Mouse (Mus musculus): ENCODE results near the gene Kcnk5. TPM values are rescaled to one million over a fixed set of nuclear protein-coding genes. Genes with fewer than 3 reads are reported as not detected.
A peak's percentile ranks its signal among the peaks of the same experiment; 100 is the strongest.

Kcnk5 gene
- polyA plus RNA-seq, 1 experiment = 4.3 TPM

DNA sequence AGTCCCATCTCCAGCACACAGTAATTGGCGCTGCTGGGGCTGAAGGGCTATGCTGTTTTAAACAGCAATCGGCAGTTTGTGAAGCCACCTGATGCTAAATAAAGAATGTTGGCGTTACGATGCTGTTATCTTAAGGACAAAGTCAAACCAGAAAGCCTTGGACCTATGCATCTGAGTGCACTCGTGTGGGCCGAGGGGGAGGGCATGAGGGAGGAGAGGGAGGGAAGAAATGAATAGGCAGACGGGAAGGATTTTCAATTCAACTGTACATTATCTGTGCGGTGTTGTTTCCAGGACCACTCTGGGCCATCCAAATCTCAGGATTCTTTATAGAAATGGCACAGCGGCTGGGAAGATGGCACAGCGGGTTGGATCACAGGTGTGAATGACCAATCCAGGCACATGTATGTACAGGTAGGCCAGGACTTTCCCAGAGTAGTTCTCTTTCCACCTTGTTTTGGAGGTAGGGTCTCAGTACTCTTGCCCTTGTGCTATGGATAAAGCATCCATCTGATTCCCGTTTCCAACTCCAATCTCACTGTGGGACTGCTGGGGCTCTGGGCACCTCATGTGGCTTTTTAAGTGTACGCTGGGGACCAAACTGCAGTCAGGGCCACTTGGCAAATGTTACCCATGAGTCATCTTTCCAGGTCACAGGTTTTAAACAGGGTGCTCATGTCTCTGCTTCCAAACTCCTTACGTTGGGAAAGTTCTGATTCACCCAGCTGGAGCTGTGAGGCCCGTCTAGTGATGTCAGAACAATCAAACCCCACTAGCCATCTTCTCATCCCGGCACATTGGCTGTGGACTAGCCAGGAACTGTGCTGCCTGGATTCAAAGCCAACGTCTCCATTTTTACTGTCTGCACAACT lies 42.9 kb downstream of the Kcnk5 start, which contains the start of gene Saysd1:
Gene Saysd1, minus strand, starts transcription at position 51 of the 872 bp plus-strand sequence.
- TF ChIP-seq POLR2A (IDR thresholded peaks at IDR 0.05; ENCODE audit: borderline replicate concordance, extremely low read depth, low read depth, low read length) (no peak), CTCF (IDR thresholded peaks at IDR 0.05; ENCODE audit: insufficient read depth, low read length) (no peak)
- no peak within 1 kb of the TSS for H3K4me3 ChIP-seq (replicated peaks; ENCODE audit: extremely low read depth, low read depth, low read length)
- no peak for DNase-seq
- 86% methylated on average over 16 of the region's 16 CpGs for WGBS
- H3K4me1 ChIP-seq (ENCODE audit: control insufficient read depth, insufficient read depth, low read length) = no peaks in the 10 kb centered on the region

DNA sequence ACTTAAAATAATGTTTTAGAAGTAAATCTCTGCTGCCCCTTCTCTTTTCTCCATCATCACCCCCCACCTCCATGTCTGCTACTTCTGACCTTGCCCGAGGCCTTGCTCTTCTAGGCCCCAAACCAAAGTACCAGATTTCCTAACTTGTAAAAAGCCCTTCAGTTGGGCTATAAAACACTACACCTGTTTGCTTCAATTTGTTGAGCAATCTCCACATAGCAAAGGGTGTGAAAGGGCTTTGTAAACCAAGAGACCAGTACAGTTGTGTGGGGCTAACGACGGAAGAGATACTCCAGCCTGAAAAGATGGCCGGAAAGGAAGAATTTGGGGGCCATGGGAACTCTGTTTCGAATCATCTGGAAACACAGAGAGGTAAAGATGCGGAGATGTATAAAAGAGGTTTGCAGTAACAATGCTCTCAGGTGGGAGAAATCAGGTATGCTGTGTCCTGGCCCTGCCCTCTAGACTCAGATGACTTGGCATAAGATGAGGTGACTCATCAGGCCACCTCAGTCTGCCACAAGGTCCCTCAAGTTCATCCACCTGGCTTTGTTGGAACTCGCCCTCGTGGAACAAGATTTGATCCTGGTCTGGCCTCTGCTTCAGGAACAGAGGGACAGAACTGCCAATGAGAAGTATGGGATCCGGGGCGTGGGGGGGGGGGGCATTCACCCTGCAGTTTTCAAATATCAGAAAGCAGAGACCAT lies 46.5 kb downstream of the Kcnk5 start:
- WGBS = 79% methylated on average over 10 of the region's 10 CpGs
- no peak overlapping the region for H3K4me3 ChIP-seq (replicated peaks; ENCODE audit: extremely low read depth, low read depth, low read length)
- peak; percentile 18 for DNase-seq
- no peaks in the 10 kb centered on the region for H3K4me1 ChIP-seq (ENCODE audit: control insufficient read depth, insufficient read depth, low read length)
- TF ChIP-seq CTCF (IDR thresholded peaks at IDR 0.05; ENCODE audit: insufficient read depth, low read length) = no peak
- TF ChIP-seq POLR2A (IDR thresholded peaks at IDR 0.05; ENCODE audit: borderline replicate concordance, extremely low read depth, low read depth, low read length) = no peak

DNA sequence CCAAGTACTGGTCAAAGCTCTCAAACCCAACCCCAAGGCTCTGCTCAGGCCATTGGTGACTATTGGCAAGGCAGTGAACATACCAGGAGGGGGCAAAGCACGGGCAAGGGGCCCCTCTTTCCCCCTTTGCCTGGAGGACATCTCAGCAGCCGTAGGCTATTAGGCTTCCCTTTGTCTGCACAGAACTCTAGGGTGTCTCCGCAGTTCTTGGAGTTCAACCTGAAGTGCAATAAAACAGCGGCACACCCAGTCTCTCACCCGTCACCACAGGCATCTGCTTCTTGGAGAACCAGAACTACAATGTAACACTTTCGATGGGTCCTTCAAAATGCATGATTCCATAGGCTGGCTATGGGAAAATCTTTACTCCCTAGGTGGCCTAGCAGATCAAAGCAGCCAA lies 53.4 kb downstream of the Kcnk5 start:
- DNase-seq = no peak
- WGBS = 72% methylated on average over 6 of the region's 6 CpGs
- TF ChIP-seq CTCF (IDR thresholded peaks at IDR 0.05; ENCODE audit: insufficient read depth, low read length) = no peak
- no peak for TF ChIP-seq POLR2A (IDR thresholded peaks at IDR 0.05; ENCODE audit: borderline replicate concordance, extremely low read depth, low read depth, low read length)
- H3K4me1 ChIP-seq (ENCODE audit: control insufficient read depth, insufficient read depth, low read length) = no peaks in the 10 kb centered on the region
- H3K4me3 ChIP-seq (replicated peaks; ENCODE audit: extremely low read depth, low read depth, low read length) = no peak overlapping the region

DNA sequence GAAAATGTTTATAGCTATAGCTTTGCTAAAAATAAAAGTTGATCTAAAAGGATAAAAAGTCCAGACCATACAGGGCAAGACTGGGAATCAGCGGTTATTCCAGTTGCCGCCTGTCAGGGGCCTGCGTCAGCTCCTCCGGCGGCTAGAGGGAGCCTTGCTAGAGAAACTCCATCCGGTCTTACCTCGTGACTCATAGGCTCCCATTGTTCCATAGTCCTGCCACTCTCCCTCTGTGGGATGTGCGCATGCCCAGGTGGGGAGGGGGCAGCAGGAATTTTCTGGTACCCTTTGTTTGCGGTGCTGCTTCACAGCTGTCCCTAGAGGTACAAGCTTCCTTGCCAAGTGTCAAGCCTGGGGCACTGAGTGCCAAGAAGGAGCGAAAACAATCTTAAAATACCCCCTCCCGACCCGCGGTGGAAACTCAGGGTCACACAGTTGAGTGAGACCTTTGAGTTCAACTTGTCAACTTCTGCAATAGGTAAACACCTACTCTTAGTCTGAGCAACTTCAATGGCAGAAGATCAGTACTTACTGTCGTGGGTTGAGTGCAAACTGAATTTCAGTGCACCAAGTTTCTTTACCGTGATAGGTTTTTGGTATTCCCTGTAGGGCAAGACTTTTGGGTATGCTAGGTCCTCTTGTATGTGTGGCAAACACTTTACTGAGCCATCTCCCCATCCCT lies 54.1 kb downstream of the Kcnk5 start:
- no peak overlapping the region for H3K4me3 ChIP-seq (replicated peaks; ENCODE audit: extremely low read depth, low read depth, low read length)
- no peaks in the 10 kb centered on the region for H3K4me1 ChIP-seq (ENCODE audit: control insufficient read depth, insufficient read depth, low read length)
- no peak for DNase-seq
- TF ChIP-seq POLR2A (IDR thresholded peaks at IDR 0.05; ENCODE audit: borderline replicate concordance, extremely low read depth, low read depth, low read length) (no peak), CTCF (IDR thresholded peaks at IDR 0.05; ENCODE audit: insufficient read depth, low read length) (no peak)
- WGBS = 74% methylated on average over 15 of the region's 15 CpGs

DNA sequence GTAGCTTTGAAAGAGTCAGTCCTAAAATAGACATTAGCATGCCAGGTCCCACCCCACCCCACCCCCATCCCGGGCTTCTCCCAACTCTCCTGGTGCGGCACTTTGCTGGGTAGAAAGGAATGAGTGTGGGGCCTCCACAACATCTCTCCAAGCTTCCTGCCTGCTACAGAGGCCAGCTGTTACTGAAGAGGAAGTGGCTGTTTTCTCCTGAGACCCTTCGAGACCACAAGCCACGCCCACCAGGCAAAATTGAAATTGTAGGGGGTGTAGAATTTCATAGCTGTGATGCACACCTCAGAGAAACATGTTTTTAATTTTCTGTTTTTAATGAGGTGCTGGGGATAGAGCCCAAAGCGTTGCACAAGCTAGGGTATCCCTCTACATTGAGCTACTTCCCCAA lies 60.7 kb downstream of the Kcnk5 start:
- no peak for DNase-seq
- 44% methylated on average over 5 of the region's 5 CpGs for WGBS
- Histone ChIP-seq H3K4me1 (ENCODE audit: control insufficient read depth, insufficient read depth, low read length) (peaks cover 8% of the 10 kb centered on the region), H3K4me3 (replicated peaks; ENCODE audit: extremely low read depth, low read depth, low read length) (no peak overlapping the region)
- TF ChIP-seq POLR2A (IDR thresholded peaks at IDR 0.05; ENCODE audit: borderline replicate concordance, extremely low read depth, low read depth, low read length) = no peak
- no peak for TF ChIP-seq CTCF (IDR thresholded peaks at IDR 0.05; ENCODE audit: insufficient read depth, low read length)

DNA sequence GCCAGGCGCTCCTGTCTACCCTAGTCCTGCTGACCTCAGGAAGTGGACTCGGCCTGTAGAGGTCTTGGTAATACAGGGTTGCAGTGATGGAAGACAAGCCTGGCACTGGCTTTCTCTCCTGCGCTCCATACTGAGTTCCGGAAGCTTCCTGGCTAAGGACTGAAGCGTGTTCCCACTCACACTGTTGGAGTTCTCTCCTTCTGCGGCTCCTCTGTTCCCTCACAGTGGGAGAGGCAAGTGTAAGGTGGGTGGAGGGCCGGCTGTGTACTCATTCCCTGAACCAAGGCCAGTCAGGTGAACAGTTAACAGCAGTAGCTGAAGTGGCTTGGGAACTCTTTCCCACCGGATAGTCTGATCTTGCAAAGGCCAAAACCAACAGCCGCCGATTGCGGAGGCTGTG lies 61.6 kb downstream of the Kcnk5 start:
- Histone ChIP-seq H3K4me1 (ENCODE audit: control insufficient read depth, insufficient read depth, low read length) (peaks cover 8% of the 10 kb centered on the region), H3K4me3 (replicated peaks; ENCODE audit: extremely low read depth, low read depth, low read length) (no peak overlapping the region)
- no peak for DNase-seq
- WGBS = 91% methylated on average over 11 of the region's 11 CpGs
- TF ChIP-seq POLR2A (IDR thresholded peaks at IDR 0.05; ENCODE audit: borderline replicate concordance, extremely low read depth, low read depth, low read length) (no peak), CTCF (IDR thresholded peaks at IDR 0.05; ENCODE audit: insufficient read depth, low read length) (no peak)

DNA sequence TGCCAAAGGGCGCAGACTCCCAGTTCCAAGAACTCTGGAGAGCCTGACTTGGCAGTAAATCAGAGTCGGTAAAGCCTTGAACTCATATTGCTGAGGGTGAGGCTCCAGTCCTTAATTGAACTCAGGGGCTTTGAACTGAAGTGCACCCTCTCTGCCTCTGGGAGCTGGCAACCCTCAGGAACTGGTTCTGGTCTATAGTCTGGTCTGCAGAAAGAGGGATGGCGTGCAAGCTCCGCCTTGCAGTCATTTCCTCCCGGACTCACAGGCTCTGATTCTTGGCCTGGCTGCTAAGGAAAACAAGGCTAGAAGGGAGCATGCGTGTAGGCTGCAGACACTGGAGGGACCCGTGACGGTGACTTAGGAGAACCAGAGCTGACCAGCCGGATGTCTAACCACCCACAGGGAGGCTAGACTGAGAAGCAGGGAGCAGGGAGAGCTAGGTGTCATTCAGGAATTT lies 65.4 kb downstream of the Kcnk5 start:
- TF ChIP-seq CTCF (IDR thresholded peaks at IDR 0.05; ENCODE audit: insufficient read depth, low read length) (no peak), POLR2A (IDR thresholded peaks at IDR 0.05; ENCODE audit: borderline replicate concordance, extremely low read depth, low read depth, low read length) (no peak)
- WGBS = 39% methylated on average over 9 of the region's 9 CpGs
- Histone ChIP-seq H3K4me3 (replicated peaks; ENCODE audit: extremely low read depth, low read depth, low read length) (no peak overlapping the region), H3K4me1 (ENCODE audit: control insufficient read depth, insufficient read depth, low read length) (peaks cover 8% of the 10 kb centered on the region)
- DNase-seq = no peak

DNA sequence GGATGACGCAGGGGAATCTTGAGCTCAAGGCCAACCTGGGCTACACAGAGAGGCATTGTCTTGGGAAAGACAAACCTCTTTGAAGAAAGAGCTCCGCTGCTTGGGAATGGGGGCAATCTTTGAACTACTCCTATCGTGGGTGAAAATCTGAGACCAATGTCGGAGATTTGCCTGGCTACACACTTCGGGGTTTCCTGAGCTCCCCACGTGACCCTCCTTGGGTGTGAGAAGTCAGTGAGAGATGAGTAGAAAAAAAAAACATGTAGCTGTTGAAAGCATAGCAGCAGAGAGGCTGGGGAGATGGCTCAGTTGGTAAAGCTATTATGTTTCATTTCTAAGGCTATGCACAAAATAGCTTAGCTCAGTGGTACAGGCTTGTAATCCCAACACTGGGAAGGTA lies 66.7 kb downstream of the Kcnk5 start:
- H3K4me3 ChIP-seq (replicated peaks; ENCODE audit: extremely low read depth, low read depth, low read length) = no peak overlapping the region
- 78% methylated on average over 6 of the region's 6 CpGs for WGBS
- TF ChIP-seq CTCF (IDR thresholded peaks at IDR 0.05; ENCODE audit: insufficient read depth, low read length) = no peak
- no peak for TF ChIP-seq POLR2A (IDR thresholded peaks at IDR 0.05; ENCODE audit: borderline replicate concordance, extremely low read depth, low read depth, low read length)
- peaks cover 8% of the 10 kb centered on the region for H3K4me1 ChIP-seq (ENCODE audit: control insufficient read depth, insufficient read depth, low read length)
- DNase-seq = no peak

DNA sequence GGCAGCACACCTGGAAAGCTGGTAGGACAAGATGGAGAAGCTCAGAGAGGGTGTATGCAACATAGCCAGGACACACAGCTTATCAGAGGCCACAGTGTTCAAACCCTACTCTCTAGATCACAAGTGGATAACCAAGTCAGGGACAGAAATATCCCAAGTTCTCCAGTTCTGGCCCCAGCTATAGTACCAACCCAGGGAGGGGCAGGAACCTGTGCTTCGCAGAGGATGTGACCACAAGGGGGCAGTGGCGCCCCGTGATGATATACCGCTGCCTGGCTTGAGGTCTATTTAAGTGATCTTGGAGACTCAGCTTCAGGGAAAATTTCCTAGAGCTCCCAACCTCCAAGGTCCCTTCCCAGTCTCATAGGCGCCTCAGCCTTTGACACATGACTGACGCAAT lies 67.6 kb downstream of the Kcnk5 start:
- peak; percentile 89 for TF ChIP-seq CTCF (IDR thresholded peaks at IDR 0.05; ENCODE audit: insufficient read depth, low read length)
- TF ChIP-seq POLR2A (IDR thresholded peaks at IDR 0.05; ENCODE audit: borderline replicate concordance, extremely low read depth, low read depth, low read length) = no peak
- peaks cover 8% of the 10 kb centered on the region for H3K4me1 ChIP-seq (ENCODE audit: control insufficient read depth, insufficient read depth, low read length)
- peak; percentile 83 for DNase-seq
- 9% methylated on average over 6 of the region's 6 CpGs for WGBS
- no peak overlapping the region for H3K4me3 ChIP-seq (replicated peaks; ENCODE audit: extremely low read depth, low read depth, low read length)
